Mouse (Mus musculus): ENCODE measurements around the gene Phc2. TPM values are rescaled to one million over a fixed set of nuclear protein-coding genes. Genes with fewer than 3 reads are reported as not detected.
"Not testable (repeated sequence)": the region's sequence is repeated elsewhere in the genome, so short reads cannot be mapped to it uniquely, and the experiment has no call there.

The Phc2 gene
- polyA plus RNA-seq (2012; rRNA removed) = 42.0 and 83.8 TPM in 2 replicates

GRCm38 (mm10) chr4:128654505-128655381 lies at the start of gene Phc2:
Phc2 (plus strand) TSS chr4:128654702.
- H3K27ac ChIP-seq (ENCODE audit: insufficient read depth, low read depth, low read length) = peak within 1 kb of the TSS; percentile 17; the same call in 1 of the 2 replicates
- TF ChIP-seq CTCF (IDR thresholded peaks at IDR 0.05; ENCODE audit: extremely low read depth, insufficient read length, insufficient replicate concordance, low read depth, low read length) = 0 out of 2 replicates have a peak, but pooled peaks have one; percentile 10
- TF ChIP-seq POLR2A (IDR thresholded peaks at IDR 0.05; ENCODE audit: low read depth, low read length) = no peak
- peak within 1 kb of the TSS; percentile 76 for H3K4me3 ChIP-seq (ENCODE audit: low read depth, low read length)
- H3K4me1 ChIP-seq (ENCODE audit: control insufficient read depth, insufficient read depth, insufficient read length, low read length) = no peaks in the 10 kb centered on the region; the same call in 1 of the 2 replicates
- no peaks in the 10 kb centered on the region for H3K36me3 ChIP-seq (ENCODE audit: control insufficient read depth, insufficient read depth, low read length)
- under 1% methylated on average over 85 of the region's 85 CpGs for WGBS
- H3K27me3 ChIP-seq (ENCODE audit: control insufficient read depth, insufficient read depth, low read length) = no peaks in the 10 kb centered on the region

DNA sequence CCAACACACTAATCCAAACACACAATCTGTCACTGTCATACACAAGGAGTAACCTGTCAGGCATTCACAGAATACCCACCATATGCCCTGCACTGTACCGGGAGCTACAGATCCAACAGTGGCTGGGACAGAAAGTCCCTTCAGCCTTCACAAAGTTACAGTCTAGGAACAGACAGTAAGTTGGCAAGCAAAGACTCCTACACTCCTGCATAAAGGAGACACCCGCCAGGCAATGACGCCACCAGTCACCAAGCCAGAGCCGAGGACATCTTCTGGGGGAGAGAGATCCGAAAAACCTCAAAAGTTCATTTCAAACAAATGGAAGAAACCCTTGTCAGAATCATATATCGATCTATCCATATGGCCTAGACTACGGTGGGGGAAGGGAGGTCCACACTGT lies 47.9 kb upstream of the Phc2 start:
- no peak overlapping the region for H3K4me3 ChIP-seq (ENCODE audit: low read depth, low read length)
- TF ChIP-seq CTCF (IDR thresholded peaks at IDR 0.05; ENCODE audit: extremely low read depth, insufficient read length, insufficient replicate concordance, low read depth, low read length) (no peak), POLR2A (IDR thresholded peaks at IDR 0.05; ENCODE audit: low read depth, low read length) (no peak)
- 0 out of 2 replicates have a peak, but pooled peaks cover 2% of the 10 kb centered on the region for H3K4me1 ChIP-seq (ENCODE audit: control insufficient read depth, insufficient read depth, insufficient read length, low read length)
- H3K27ac ChIP-seq (ENCODE audit: insufficient read depth, low read depth, low read length) = no peak overlapping the region
- H3K36me3 ChIP-seq (ENCODE audit: control insufficient read depth, insufficient read depth, low read length) = peaks cover 8% of the 10 kb centered on the region
- H3K27me3 ChIP-seq (ENCODE audit: control insufficient read depth, insufficient read depth, low read length) = no peaks in the 10 kb centered on the region
- WGBS = 98% methylated on average over 7 of the region's 7 CpGs

DNA sequence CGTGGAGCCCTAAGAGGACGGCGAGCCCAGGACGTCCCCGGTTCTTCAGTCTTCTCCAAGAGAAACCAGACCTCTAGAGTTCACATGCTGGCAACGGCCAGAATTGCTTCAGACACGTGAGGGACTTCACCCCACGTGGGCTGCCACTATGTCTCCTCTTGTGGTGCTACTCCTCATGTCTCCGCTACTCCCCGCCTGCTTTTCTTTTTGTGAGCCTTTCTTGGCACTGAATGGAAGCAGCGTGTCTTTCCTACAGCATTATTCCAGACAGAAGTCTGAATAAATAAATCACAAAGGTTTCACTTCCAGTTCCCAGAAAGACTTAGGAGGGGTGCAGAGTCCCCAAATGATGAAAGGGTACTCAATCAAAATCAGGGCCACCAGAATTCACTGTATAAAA lies 46.8 kb upstream of the Phc2 start:
- no peaks in the 10 kb centered on the region for H3K27me3 ChIP-seq (ENCODE audit: control insufficient read depth, insufficient read depth, low read length)
- no peak overlapping the region for H3K27ac ChIP-seq (ENCODE audit: insufficient read depth, low read depth, low read length)
- H3K4me1 ChIP-seq (ENCODE audit: control insufficient read depth, insufficient read depth, insufficient read length, low read length) = 0 out of 2 replicates have a peak, but pooled peaks cover 2% of the 10 kb centered on the region
- WGBS = 83% methylated on average over 11 of the region's 11 CpGs
- H3K4me3 ChIP-seq (ENCODE audit: low read depth, low read length) = no peak overlapping the region
- TF ChIP-seq CTCF (IDR thresholded peaks at IDR 0.05; ENCODE audit: extremely low read depth, insufficient read length, insufficient replicate concordance, low read depth, low read length) (no peak), POLR2A (IDR thresholded peaks at IDR 0.05; ENCODE audit: low read depth, low read length) (no peak)
- H3K36me3 ChIP-seq (ENCODE audit: control insufficient read depth, insufficient read depth, low read length) = peaks cover 8% of the 10 kb centered on the region

DNA sequence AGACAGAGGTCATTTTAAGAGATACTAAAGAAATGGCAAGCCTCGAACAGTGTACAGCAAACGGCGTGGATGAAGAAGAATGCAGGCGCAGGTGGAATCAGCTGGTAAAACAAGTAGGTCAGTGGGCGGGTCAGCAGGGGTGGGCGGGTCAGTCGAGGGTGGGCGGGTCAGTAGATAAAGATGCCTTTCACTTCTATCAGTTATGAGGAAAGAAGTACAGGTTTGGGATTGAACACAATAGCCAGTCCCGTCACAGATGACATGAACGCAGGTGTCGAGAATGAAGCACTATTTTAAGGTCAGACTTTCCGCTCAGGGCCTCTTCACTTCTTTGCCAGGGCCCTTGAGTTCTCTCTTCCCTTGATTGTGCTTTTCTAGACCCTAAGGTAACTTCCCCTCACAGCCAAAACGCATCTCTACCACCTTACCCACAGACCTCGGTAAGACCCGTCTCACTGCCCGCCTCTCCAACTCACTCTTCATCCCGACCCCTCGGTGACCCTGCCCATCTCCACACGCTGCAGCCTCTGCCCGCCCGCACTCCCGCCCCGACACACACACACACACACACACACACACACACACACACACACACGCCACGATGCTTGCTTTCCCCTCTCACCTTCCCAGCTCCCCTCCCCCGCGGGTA lies 45.1 kb upstream of the Phc2 start:
- H3K36me3 ChIP-seq (ENCODE audit: control insufficient read depth, insufficient read depth, low read length) = no peaks in the 10 kb centered on the region; the same call in 1 of the 2 replicates
- no peak for TF ChIP-seq POLR2A (IDR thresholded peaks at IDR 0.05; ENCODE audit: low read depth, low read length)
- TF ChIP-seq CTCF (IDR thresholded peaks at IDR 0.05; ENCODE audit: extremely low read depth, insufficient read length, insufficient replicate concordance, low read depth, low read length) = no peak
- H3K27ac ChIP-seq (ENCODE audit: insufficient read depth, low read depth, low read length) = no peak overlapping the region
- H3K27me3 ChIP-seq (ENCODE audit: control insufficient read depth, insufficient read depth, low read length) = no peaks in the 10 kb centered on the region
- WGBS = 2% methylated on average over 23 of the region's 27 CpGs
- 0 out of 2 replicates have a peak, but pooled peaks cover 2% of the 10 kb centered on the region for H3K4me1 ChIP-seq (ENCODE audit: control insufficient read depth, insufficient read depth, insufficient read length, low read length)
- H3K4me3 ChIP-seq (ENCODE audit: low read depth, low read length) = peak overlapping the region; percentile 97

GRCm38 (mm10) chr4:128609925-128610402 lies 44.5 kb upstream of the Phc2 start, which contains the start of gene Zscan20:
Zscan20 (minus strand) TSS chr4:128610098.
- 0 out of 2 replicates have a peak, but pooled peaks cover 2% of the 10 kb centered on the region for H3K4me1 ChIP-seq (ENCODE audit: control insufficient read depth, insufficient read depth, insufficient read length, low read length)
- peak within 1 kb of the TSS; percentile 97 for H3K4me3 ChIP-seq (ENCODE audit: low read depth, low read length)
- no peak within 1 kb of the TSS for H3K27ac ChIP-seq (ENCODE audit: insufficient read depth, low read depth, low read length)
- TF ChIP-seq POLR2A (IDR thresholded peaks at IDR 0.05; ENCODE audit: low read depth, low read length) (no peak), CTCF (IDR thresholded peaks at IDR 0.05; ENCODE audit: extremely low read depth, insufficient read length, insufficient replicate concordance, low read depth, low read length) (peak; percentile 28; the same call in 1 of the 2 replicates)
- WGBS = under 1% methylated on average over 24 of the region's 24 CpGs
- no peaks in the 10 kb centered on the region for H3K36me3 ChIP-seq (ENCODE audit: control insufficient read depth, insufficient read depth, low read length)
- H3K27me3 ChIP-seq (ENCODE audit: control insufficient read depth, insufficient read depth, low read length) = no peaks in the 10 kb centered on the region

DNA sequence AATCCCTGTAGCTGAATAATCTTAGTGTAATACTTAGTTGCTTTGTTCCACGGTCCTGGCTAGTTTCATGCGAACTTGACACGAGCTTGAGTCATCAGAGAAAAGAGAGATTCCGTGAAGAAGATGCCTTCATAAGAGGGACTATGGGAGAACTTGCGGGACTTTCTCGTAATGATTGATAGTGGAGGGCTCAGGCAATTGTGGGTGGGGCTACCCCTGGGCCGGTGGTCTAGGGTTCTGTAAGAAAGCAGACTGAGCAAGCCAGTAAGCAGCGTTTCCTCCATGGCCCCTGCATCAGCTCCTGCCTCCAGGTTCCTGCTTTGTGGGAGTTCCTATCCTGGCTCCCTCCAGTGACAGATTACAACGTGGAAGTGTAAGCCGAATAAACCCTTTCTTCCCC lies 43.8 kb upstream of the Phc2 start:
- Histone ChIP-seq H3K4me1 (ENCODE audit: control insufficient read depth, insufficient read depth, insufficient read length, low read length) (0 out of 2 replicates have a peak, but pooled peaks cover 2% of the 10 kb centered on the region), H3K4me3 (ENCODE audit: low read depth, low read length) (no peak overlapping the region), H3K36me3 (ENCODE audit: control insufficient read depth, insufficient read depth, low read length) (no peaks in the 10 kb centered on the region), H3K27me3 (ENCODE audit: control insufficient read depth, insufficient read depth, low read length) (no peaks in the 10 kb centered on the region), H3K27ac (ENCODE audit: insufficient read depth, low read depth, low read length) (no peak overlapping the region)
- TF ChIP-seq POLR2A (IDR thresholded peaks at IDR 0.05; ENCODE audit: low read depth, low read length) (no peak), CTCF (IDR thresholded peaks at IDR 0.05; ENCODE audit: extremely low read depth, insufficient read length, insufficient replicate concordance, low read depth, low read length) (no peak)
- 11% methylated on average over 10 of the region's 10 CpGs for WGBS

DNA sequence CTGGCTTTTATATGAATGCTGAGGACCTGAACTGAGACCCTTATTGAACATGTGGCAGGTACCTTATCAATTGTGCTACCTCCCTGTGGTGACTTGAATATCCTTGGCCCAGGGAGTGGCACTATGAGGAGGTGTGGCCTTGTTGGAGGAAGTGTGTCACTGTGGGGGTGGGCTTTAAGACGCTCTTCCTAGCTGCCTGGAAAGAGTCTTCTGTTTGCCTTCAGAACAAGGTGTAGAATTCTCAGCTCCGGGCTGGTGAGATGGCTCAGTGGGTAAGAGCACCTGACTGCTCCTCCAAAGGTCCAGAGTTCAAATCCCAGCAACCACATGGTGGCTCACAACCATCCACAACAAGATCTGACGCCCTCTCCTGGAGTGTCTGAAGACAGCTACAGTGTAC lies 42.8 kb upstream of the Phc2 start:
- not testable (repeated sequence) for H3K27me3 ChIP-seq (ENCODE audit: control insufficient read depth, insufficient read depth, low read length); H3K27ac ChIP-seq (ENCODE audit: insufficient read depth, low read depth, low read length); H3K4me1 ChIP-seq (ENCODE audit: control insufficient read depth, insufficient read depth, insufficient read length, low read length); H3K4me3 ChIP-seq (ENCODE audit: low read depth, low read length); H3K36me3 ChIP-seq (ENCODE audit: control insufficient read depth, insufficient read depth, low read length)
- WGBS = 71% methylated on average over 3 of the region's 3 CpGs

Data from small intestine, adult 2 months (tissue).